Mouse (Mus musculus) testis, adult 2 months (tissue): Measurements from ENCODE around the gene Mrpl55.

ENCODE experiments used
- CTCF ChIP-seq: fragments of 200-500 bp; IDR thresholded peaks from 2 replicates; pipeline ENCODE4 v1.5.1; 2012; ENCODE audit warnings: low read depth, mild to moderate bottlenecking, inconsistent platforms, low read length, moderate library complexity; ENCODE audit not compliant: control insufficient read depth, insufficient read depth, insufficient replicate concordance
- POLR2A ChIP-seq: fragments of 200-500 bp; IDR thresholded peaks from 2 replicates; pipeline ENCODE4 v1.6.1; 2012; ENCODE audit warnings: low read depth, mild to moderate bottlenecking, inconsistent platforms, low read length, moderate library complexity; ENCODE audit not compliant: control insufficient read depth

DNA sequence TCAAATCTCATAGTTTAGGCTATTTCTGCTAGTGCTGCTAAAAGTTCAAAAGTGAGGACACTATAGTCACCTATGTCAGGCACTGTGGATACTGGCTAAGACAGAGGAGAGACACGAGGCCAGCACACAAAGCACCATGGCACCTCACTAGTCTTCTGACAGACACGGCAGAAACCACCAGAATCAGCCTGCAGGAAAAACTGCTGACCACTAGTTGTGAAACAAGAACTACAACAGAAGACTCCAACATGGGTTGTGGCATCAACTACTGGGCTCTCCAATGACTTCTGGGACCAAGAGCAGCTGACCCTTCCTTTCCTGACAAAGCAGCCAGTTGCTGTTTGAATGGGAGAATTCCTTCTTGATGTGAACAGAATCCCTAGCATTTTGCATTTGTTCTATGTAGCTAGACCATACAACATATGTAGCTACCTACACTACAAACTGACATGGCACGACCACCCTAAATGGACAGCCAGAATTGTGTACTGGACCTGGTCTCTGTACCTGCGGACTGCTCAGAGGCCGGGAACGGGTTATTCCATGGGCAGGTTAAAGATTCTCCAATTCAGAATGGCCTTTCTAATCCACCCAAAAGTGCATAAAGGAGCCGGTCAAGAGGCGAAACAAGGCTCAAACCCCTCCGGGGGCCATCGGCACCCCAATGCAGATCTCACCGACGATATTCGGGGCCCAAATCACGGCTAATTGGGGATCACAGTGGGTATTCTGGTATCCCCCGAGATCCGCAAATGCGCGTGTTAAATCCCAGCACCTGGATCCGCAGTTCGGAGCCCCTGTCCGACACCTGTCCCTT, 24.7 kb downstream of the Mrpl55 start:
- TF ChIP-seq CTCF (no peak), POLR2A (no peak)
